In the genomic region with DNA sequence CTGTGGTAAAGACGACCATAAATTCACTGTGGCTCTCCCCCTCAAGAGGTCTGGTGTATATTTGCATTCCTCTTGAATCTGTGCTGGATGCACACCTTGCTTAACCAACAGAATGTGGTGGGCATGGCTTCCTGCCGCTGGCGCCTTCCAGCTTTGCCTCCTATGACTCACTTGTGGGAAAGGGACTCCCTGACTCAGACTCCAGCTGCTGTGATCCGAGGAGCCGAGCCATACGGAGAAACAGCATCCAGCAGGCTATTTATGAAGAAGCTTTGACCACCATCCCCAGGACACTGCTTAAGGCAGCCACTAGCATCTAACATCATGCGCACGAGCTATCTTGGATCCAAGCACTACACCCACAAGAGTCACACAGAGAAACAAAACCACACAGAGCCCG, we compare ENCODE assay signal across 12 mouse cellular contexts. TPM values are rescaled to one million over a fixed set of nuclear protein-coding genes. Genes with fewer than 3 reads are reported as not detected.
DNase-seq lines count a peak whose midpoint lies in the region.
"Had no signal": no experiment of that assay in that cellular context is flagged by ENCODE, and none has a peak within 500 bp of the region (broad histone marks: within the 10 kb centered on the region; RNA-seq: fewer than 3 reads in every experiment).

No protein-coding gene starts in this region.

- DNase-seq in frontal cortex, postnatal 36 days (ENCODE audit: low spot score in 2 of 2), result peak; percentile 48 to 49
- no peak for DNase-seq in frontal cortex, postnatal 14 days (ENCODE audit: low spot score in 2 of 2)
- DNase-seq in left cerebral cortex, postnatal 36 days (ENCODE audit: low spot score in 2 of 2), result peak; percentile 40 to 43
- DNase-seq in left cerebral cortex, postnatal 4 days, result no peak
- DNase-seq in 3T3-L1 (ENCODE audit: low read depth, low spot score), result peak; percentile 97
- peak; percentile 30 for DNase-seq in adipocyte (ENCODE audit: low spot score)
- DNase-seq in adrenal gland, adult (ENCODE audit: inconsistent age in 2 of 2, low spot score in 1 of 2), result no peak
- DNase-seq in cerebellum, adult 9-10 months, result no peak
- DNase-seq: B cell, adult 2 months; cerebellum, adult 18-20 months; right cerebral cortex, postnatal 4 days; thymus, postnatal 14 days had no signal

- intact Hi-C loops in left cerebral cortex, postnatal 36 days (cut with DNase I), result no loop called here
- intact Hi-C loops in left cerebral cortex, postnatal 4 days (cut with DNase I), result no loop called here

RNA-seq across cellular contexts. Expression of a gene that starts 5.1 kb away (rescaled TPM):
- 10 to 100 TPM; 20.6 to 22.2 TPM for total RNA-seq in left cerebral cortex, postnatal 36 days (2021)
- 10 to 100 TPM; 16.3 to 19.3 TPM for total RNA-seq in left cerebral cortex, postnatal 4 days (2021)

Comparison
In these comparisons a context has a peak if more than half of its experiments do, and no peak if none do; other contexts are left out.
1. DNase-seq: peak in frontal cortex, postnatal 36 days (2 of 2), left cerebral cortex, postnatal 36 days (2 of 2), 3T3-L1 (single experiment) and adipocyte (single experiment); none in frontal cortex, postnatal 14 days (0 of 2), left cerebral cortex, postnatal 4 days (single experiment), adrenal gland, adult (0 of 2) and cerebellum, adult 9-10 months (single experiment).